Mouse (Mus musculus) right cerebral cortex, postnatal 4 days (tissue): ENCODE measurements around the gene Gm10230.
"Not testable (repeated sequence)": the region's sequence is repeated elsewhere in the genome, so short reads cannot be mapped to it uniquely, and the experiment has no call there.

Experiments used
- DNase-seq: peaks from one replicate; pipeline ENCODE4 v3.0.0-alpha.2; 2022

The Gm10230 gene

GRCm38 (mm10) chrX:27494782-27495181 is at the start of gene Gm10230:
TSS of gene Gm10230 (minus strand) at chrX:27494882.
- DNase-seq = not testable (repeated sequence)
